8 mouse cellular contexts compared by ENCODE assay signal in genomic region chr4:140788983-140789382, GRCm38 (mm10). TPM values are rescaled to one million over a fixed set of nuclear protein-coding genes. Genes with fewer than 3 reads are reported as not detected.
DNase-seq lines count a peak whose midpoint lies in the region; ATAC-seq and TF ChIP-seq lines count a peak whose summit lies in the region.
"Had no signal": no experiment of that assay in that cellular context is flagged by ENCODE, and none has a peak within 500 bp of the region (broad histone marks: within the 10 kb centered on the region; RNA-seq: fewer than 3 reads in every experiment).

No protein-coding gene starts in this region.

- peak overlapping the region; percentile 49 for H3K4me3 ChIP-seq in bone marrow, adult 2 months (replicated peaks; ENCODE audit: control insufficient read depth, low read depth, low read length)
- no peak overlapping the region for H3K4me3 ChIP-seq in kidney, embryonic 14.5 days (ENCODE audit: low read length)
- no peak overlapping the region for H3K4me3 ChIP-seq in lung, embryonic 14.5 days (ENCODE audit: low read depth, low read length)
- H3K4me3 ChIP-seq in small intestine, adult 2 months (ENCODE audit: low read depth, low read length) = no peak overlapping the region

- H3K4me2 ChIP-seq in kidney, embryonic 14.5 days (replicated peaks; ENCODE audit: low read depth, low read length) = no peak overlapping the region
- H3K4me2 ChIP-seq in lung, embryonic 14.5 days = no peak overlapping the region

- H3K36me3 ChIP-seq in kidney, embryonic 14.5 days (ENCODE audit: control insufficient read depth, insufficient read depth, low read length) = no peaks in the 10 kb centered on the region
- no peaks in the 10 kb centered on the region for H3K36me3 ChIP-seq in lung, embryonic 14.5 days (ENCODE audit: insufficient read depth)
- H3K36me3 ChIP-seq in small intestine, adult 2 months (ENCODE audit: control insufficient read depth, insufficient read depth, low read length) = no peaks in the 10 kb centered on the region

- peak; percentile 95 for TF ChIP-seq CTCF in bone marrow, adult 2 months (IDR thresholded peaks at IDR 0.05; ENCODE audit: control insufficient read depth, insufficient read depth, low read length)
- TF ChIP-seq CTCF in lung, embryonic 14.5 days (IDR thresholded peaks at IDR 0.05; ENCODE audit: low read depth) = peak; percentile 95
- peak; percentile 73; the same call in 1 of the 2 replicates for TF ChIP-seq CTCF in small intestine, adult 2 months (IDR thresholded peaks at IDR 0.05; ENCODE audit: extremely low read depth, insufficient read length, insufficient replicate concordance, low read depth, low read length)

- peaks cover 2% of the 10 kb centered on the region for H3K4me1 ChIP-seq in bone marrow, adult 2 months (ENCODE audit: control insufficient read depth, insufficient read depth, low read length)
- peaks cover 10% of the 10 kb centered on the region; the same call in 1 of the 2 replicates for H3K4me1 ChIP-seq in kidney, embryonic 14.5 days (ENCODE audit: control insufficient read depth, insufficient read depth, low read length)
- H3K4me1 ChIP-seq in lung, embryonic 14.5 days (ENCODE audit: insufficient read depth) = no peaks in the 10 kb centered on the region
- no peaks in the 10 kb centered on the region for H3K4me1 ChIP-seq in small intestine, adult 2 months (ENCODE audit: control insufficient read depth, insufficient read depth, insufficient read length, low read length)

- no peak for TF ChIP-seq POLR2A in bone marrow, adult 2 months (IDR thresholded peaks at IDR 0.05; ENCODE audit: borderline replicate concordance, control insufficient read depth, low read depth, low read length)
- no peak for TF ChIP-seq POLR2A in small intestine, adult 2 months (IDR thresholded peaks at IDR 0.05; ENCODE audit: low read depth, low read length)

- ATAC-seq in kidney, embryonic 14.5 days (ENCODE audit: low FRiP score, low TSS enrichment) = peak; percentile 41
- no peak for ATAC-seq in lung, embryonic 14.5 days (ENCODE audit: insufficient read depth)

- no peaks in the 10 kb centered on the region for H3K27me3 ChIP-seq in kidney, embryonic 14.5 days (ENCODE audit: control insufficient read depth, insufficient read depth, low read length)
- H3K27me3 ChIP-seq in lung, embryonic 14.5 days (ENCODE audit: insufficient read depth, low read length) = no peaks in the 10 kb centered on the region
- no peaks in the 10 kb centered on the region for H3K27me3 ChIP-seq in small intestine, adult 2 months (ENCODE audit: control insufficient read depth, insufficient read depth, low read length)

- peak overlapping the region; percentile 96 for H3K27ac ChIP-seq in bone marrow, adult 2 months (ENCODE audit: control insufficient read depth, insufficient read depth, low read depth, low read length, poor library complexity)
- H3K27ac ChIP-seq in kidney, embryonic 14.5 days (ENCODE audit: low read depth, low read length) = no peak overlapping the region
- H3K27ac ChIP-seq in lung, embryonic 14.5 days (ENCODE audit: low read depth) = no peak overlapping the region
- H3K27ac ChIP-seq in small intestine, adult 2 months (ENCODE audit: insufficient read depth, low read depth, low read length) = no peak overlapping the region

- DNase-seq in A20 (ENCODE audit: low read depth, low spot score) = peak; percentile 64
- DNase-seq in CD4-positive helper T cell, adult 2 months (ENCODE audit: low read depth, low spot score) = peak; percentile 66
- DNase-seq in forelimb bud, embryonic 11.5 days (ENCODE audit: low read depth, low spot score) = peak; percentile 74
- peak; percentile 81 for DNase-seq in lung, embryonic 14.5 days

- whole genome bisulfite sequencing in bone marrow, adult 2 months = 56% methylated on average over 6 of the region's 6 CpGs
- 43% methylated on average over 6 of the region's 6 CpGs for WGBS in kidney, embryonic 14.5 days
- 40% methylated on average over 6 of the region's 6 CpGs for WGBS in lung, embryonic 14.5 days
- 55% methylated on average over 6 of the region's 6 CpGs for WGBS in small intestine, adult 2 months

- H3K9ac ChIP-seq in kidney, embryonic 14.5 days (ENCODE audit: low read depth, low read length) = no peak overlapping the region
- H3K9ac ChIP-seq in lung, embryonic 14.5 days = no peak overlapping the region

- no peaks in the 10 kb centered on the region for H3K9me3 ChIP-seq in kidney, embryonic 14.5 days (ENCODE audit: control insufficient read depth, low read length)
- no peaks in the 10 kb centered on the region for H3K9me3 ChIP-seq in lung, embryonic 14.5 days (ENCODE audit: low read depth, low read length)

RNA-seq across cellular contexts. Expression of gene Padi4, which starts 14.9 kb away (rescaled TPM):
- polyA plus RNA-seq in bone marrow, adult 2 months (2011; ENCODE audit: insufficient read depth, insufficient read length, low replicate concordance, missing spikeins) = 15.2 and 60.1 TPM in 2 replicates
- polyA plus RNA-seq in kidney, embryonic 14.5 days (2014; fragmentation: Nextera tagmentation; extraction: Ambion mirVana) = 1.1 and 1.3 TPM in 2 replicates
- polyA plus RNA-seq in lung, embryonic 14.5 days (2014; fragmentation: Nextera tagmentation; extraction: Ambion mirVana) = 1.8 and 2.1 TPM in 2 replicates
- 0.35 and 0.77 TPM in 2 replicates for polyA plus RNA-seq in small intestine, adult 2 months (2012; rRNA removed)

RNA-seq across cellular contexts. Expression of gene Padi3, which starts 21.5 kb away (rescaled TPM):
- polyA plus RNA-seq in bone marrow, adult 2 months (2011; ENCODE audit: insufficient read depth, insufficient read length, low replicate concordance, missing spikeins) = 1.1 TPM in 1 of 2 replicates, not detected in the other
- 0.08 and 0.21 TPM in 2 replicates for polyA plus RNA-seq in kidney, embryonic 14.5 days (2014; fragmentation: Nextera tagmentation; extraction: Ambion mirVana)
- 0.12 and 0.14 TPM in 2 replicates for polyA plus RNA-seq in lung, embryonic 14.5 days (2014; fragmentation: Nextera tagmentation; extraction: Ambion mirVana)
- not detected in 2 replicates for polyA plus RNA-seq in small intestine, adult 2 months (2012; rRNA removed)
- polyA plus RNA-seq: large intestine, adult 2 months had no signal

RNA-seq across cellular contexts. Expression of gene Padi6, which starts 46.5 kb away (rescaled TPM):
- not detected in 2 replicates for polyA plus RNA-seq in bone marrow, adult 2 months (2011; ENCODE audit: insufficient read depth, insufficient read length, low replicate concordance, missing spikeins)
- polyA plus RNA-seq in kidney, embryonic 14.5 days (2014; fragmentation: Nextera tagmentation; extraction: Ambion mirVana) = not detected in 2 replicates
- polyA plus RNA-seq in lung, embryonic 14.5 days (2014; fragmentation: Nextera tagmentation; extraction: Ambion mirVana) = not detected in 2 replicates
- polyA plus RNA-seq in small intestine, adult 2 months (2012; rRNA removed) = not detected in 2 replicates
- polyA plus RNA-seq: large intestine, adult 2 months had no signal

RNA-seq across cellular contexts. Expression of gene Padi1, which starts 56.6 kb away (rescaled TPM):
- not detected in 2 replicates for polyA plus RNA-seq in bone marrow, adult 2 months (2011; ENCODE audit: insufficient read depth, insufficient read length, low replicate concordance, missing spikeins)
- polyA plus RNA-seq in kidney, embryonic 14.5 days (2014; fragmentation: Nextera tagmentation; extraction: Ambion mirVana) = 0.09 and 0.39 TPM in 2 replicates
- 0.04 and 0.11 TPM in 2 replicates for polyA plus RNA-seq in lung, embryonic 14.5 days (2014; fragmentation: Nextera tagmentation; extraction: Ambion mirVana)
- polyA plus RNA-seq in small intestine, adult 2 months (2012; rRNA removed) = 0.04 TPM in 1 of 2 replicates, not detected in the other
